9 mouse cellular contexts compared by ENCODE assay signal in genomic region chr17:66755191-66755654, GRCm38 (mm10).
DNase-seq lines count a peak whose midpoint lies in the region; ATAC-seq and TF ChIP-seq lines count a peak whose summit lies in the region.
"Had no signal": no experiment of that assay in that cellular context is flagged by ENCODE, and none has a peak within 500 bp of the region (broad histone marks: within the 10 kb centered on the region; RNA-seq: fewer than 3 reads in every experiment).

No protein-coding gene starts in this region.

- intact Hi-C loops in heart, postnatal 14 days (cut with DNase I) = loop anchor here (2.0 kb wide), 1 partner anchor 74 kb away; no protein-coding TSS in a partner anchor

- H3K9me3 ChIP-seq in lung, embryonic 16.5 days (ENCODE audit: control insufficient read depth, low read length) = no peaks in the 10 kb centered on the region
- H3K9me3 ChIP-seq: liver, embryonic 15.5 days had no signal

- 52% methylated on average over 3 of the region's 3 CpGs for WGBS in lung, embryonic 16.5 days

- no peaks in the 10 kb centered on the region for H3K4me1 ChIP-seq in testis, adult 2 months (ENCODE audit: control insufficient read depth, insufficient read depth, low read length)
- peaks cover 7% of the 10 kb centered on the region; the same call in 1 of the 2 replicates for H3K4me1 ChIP-seq in lung, embryonic 16.5 days (replicated peaks; ENCODE audit: control insufficient read depth, insufficient read depth, low read length)
- H3K4me1 ChIP-seq: liver, embryonic 15.5 days had no signal

- no peaks in the 10 kb centered on the region for H3K27me3 ChIP-seq in testis, adult 2 months (ENCODE audit: control insufficient read depth, insufficient read depth, low read length)
- H3K27me3 ChIP-seq in lung, embryonic 16.5 days (ENCODE audit: control insufficient read depth, insufficient read depth, low read depth, low read length) = no peaks in the 10 kb centered on the region
- H3K27me3 ChIP-seq: liver, embryonic 15.5 days had no signal

- no peak for TF ChIP-seq POLR2A in testis, adult 2 months (IDR thresholded peaks at IDR 0.05; ENCODE audit: control insufficient read depth, low read depth, low read length)

- no peak overlapping the region for H3K4me3 ChIP-seq in testis, adult 2 months (ENCODE audit: control insufficient read depth, low read depth, low read length)
- H3K4me3 ChIP-seq in lung, embryonic 16.5 days (ENCODE audit: low read length) = no peak overlapping the region
- H3K4me3 ChIP-seq: liver, embryonic 15.5 days had no signal

- TF ChIP-seq CTCF in testis, adult 2 months (IDR thresholded peaks at IDR 0.05; ENCODE audit: control insufficient read depth, insufficient read depth, insufficient replicate concordance, low read depth, low read length) = 0 out of 2 replicates have a peak, but pooled peaks have one; percentile 11

- peak; percentile 18; the same call in 1 of the 2 replicates for ATAC-seq in lung, embryonic 16.5 days (ENCODE audit: low read depth)

- H3K9ac ChIP-seq in lung, embryonic 16.5 days (ENCODE audit: low read length) = no peak overlapping the region
- H3K9ac ChIP-seq: liver, embryonic 15.5 days had no signal

- no peak overlapping the region for H3K27ac ChIP-seq in testis, adult 2 months (ENCODE audit: control insufficient read depth, insufficient read depth, low read depth, low read length)
- no peak overlapping the region for H3K27ac ChIP-seq in lung, embryonic 16.5 days (ENCODE audit: low read length)
- H3K27ac ChIP-seq: liver, embryonic 15.5 days had no signal

- DNase-seq in testis, postnatal 14 days (ENCODE audit: low spot score) = no peak
- DNase-seq in embryo, embryonic 9.5 days (ENCODE audit: extremely low spot score) = peak; percentile 79
- DNase-seq in heart, postnatal 14 days = peak; percentile 24 to 54
- peak; percentile 66 to 79 for DNase-seq in kidney, postnatal 4 days
- DNase-seq in retina, postnatal 7 days (ENCODE audit: low read depth, low spot score) = peak; percentile 57
- DNase-seq in thymus, postnatal 0 days (ENCODE audit: low spot score) = no peak

- no peaks in the 10 kb centered on the region for H3K36me3 ChIP-seq in testis, adult 2 months (ENCODE audit: control insufficient read depth, insufficient read depth, low read length)
- H3K36me3 ChIP-seq in lung, embryonic 16.5 days (ENCODE audit: control insufficient read depth, insufficient read depth, low read length) = no peaks in the 10 kb centered on the region
- H3K36me3 ChIP-seq: liver, embryonic 15.5 days had no signal

- no peak overlapping the region for H3K4me2 ChIP-seq in lung, embryonic 16.5 days (ENCODE audit: low read depth, low read length)
- H3K4me2 ChIP-seq: liver, embryonic 15.5 days had no signal

Comparison
In these comparisons a context has a peak if more than half of its experiments do, and no peak if none do; other contexts are left out.
1. DNase-seq: peak in embryo, embryonic 9.5 days (single experiment), heart, postnatal 14 days (2 of 2), kidney, postnatal 4 days (2 of 2) and retina, postnatal 7 days (single experiment); none in testis, postnatal 14 days (single experiment) and thymus, postnatal 0 days (single experiment).